Mouse (Mus musculus) urinary bladder, postnatal 14 days (tissue): ENCODE results near the gene Timm29.

ENCODE experiments used
- DNase-seq: peaks from one replicate; pipeline ENCODE4 v3.0.0; 2021; ENCODE audit warnings: low spot score

The Timm29 gene

GRCm38 (mm10) chr9:21592703-21593121 is at the start of gene Timm29, which contains the start of gene Yipf2:
Timm29 (plus strand) TSS chr9:21592722.
Yipf2 (minus strand) TSS chr9:21592828.
- DNase-seq = peak; percentile 89

DNA sequence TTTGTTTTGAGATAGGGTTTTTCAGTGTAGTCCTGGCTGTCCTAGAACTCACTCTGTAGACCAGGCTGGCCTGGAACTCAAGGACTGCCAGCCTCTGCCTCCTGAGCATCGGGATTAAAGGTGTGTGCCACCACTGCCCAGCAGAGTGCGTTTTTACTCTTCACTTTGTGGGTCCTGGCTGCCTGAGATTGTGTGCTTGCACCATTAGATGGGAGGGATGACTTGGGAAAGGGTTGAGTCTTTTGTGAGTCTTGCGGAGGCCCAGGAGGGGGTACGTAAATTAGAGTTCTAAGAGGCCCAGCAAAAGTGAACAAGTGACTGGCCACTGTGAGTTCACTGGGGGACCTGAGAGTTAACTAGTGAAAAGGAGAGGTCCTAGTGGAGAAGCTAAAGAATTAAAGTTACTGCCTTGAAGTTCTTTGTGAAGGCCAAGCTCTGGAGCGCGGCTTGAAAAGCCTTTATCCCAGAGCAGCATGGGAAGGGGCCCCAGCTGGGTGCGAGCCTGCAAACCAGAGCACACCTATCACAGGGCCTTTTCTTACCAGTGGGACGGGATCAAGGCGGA is 47.1 kb upstream of the Timm29 start:
- no peak for DNase-seq

DNA sequence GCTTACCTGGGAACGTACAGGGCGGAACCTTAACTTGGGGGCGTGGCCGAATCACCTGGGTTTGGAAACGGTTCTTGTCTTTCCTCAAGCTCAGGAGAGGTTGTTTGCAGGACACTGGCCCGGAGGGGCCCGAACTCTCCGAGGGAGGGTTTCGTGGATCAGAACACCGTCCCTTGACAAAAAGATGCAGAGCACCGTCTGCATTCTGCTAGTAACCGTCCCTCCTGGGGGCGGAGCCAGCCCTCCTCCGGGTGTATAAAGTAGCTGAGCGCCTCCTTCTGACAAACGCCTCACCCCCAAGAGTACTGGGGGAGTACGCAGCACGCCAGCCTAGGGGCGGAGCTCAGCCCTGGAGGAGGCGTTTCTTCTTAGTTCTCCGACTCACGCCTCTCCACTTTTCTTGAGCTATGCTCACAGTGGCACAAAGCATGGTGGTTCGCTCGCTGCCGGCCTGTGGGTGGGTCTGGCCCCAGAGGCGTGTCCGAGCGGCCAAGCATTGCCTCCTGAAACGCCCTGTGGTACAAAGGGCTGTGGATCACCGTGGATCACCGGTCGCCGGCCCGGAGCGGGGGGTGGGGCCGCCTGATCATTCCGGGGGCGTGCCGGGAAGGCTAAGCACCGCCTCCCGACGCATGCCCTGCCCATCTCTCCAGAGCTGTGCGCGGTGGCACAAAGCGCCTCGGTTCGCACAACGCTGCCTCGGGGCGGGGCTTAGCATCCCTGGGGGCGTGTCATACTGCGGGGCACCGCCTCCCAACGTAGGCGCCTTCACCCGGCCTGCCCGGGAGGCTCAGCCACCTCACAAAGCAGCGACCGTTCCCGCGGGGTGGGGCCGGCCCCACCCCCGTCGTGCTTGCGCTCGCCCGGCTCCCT is 46.4 kb upstream of the Timm29 start:
- peak; percentile 100 for DNase-seq

GRCm38 (mm10) chr9:21546789-21547074 is 45.8 kb upstream of the Timm29 start, which contains the start of gene Carm1:
Carm1 (plus strand) TSS chr9:21546894.
- DNase-seq = peak; percentile 58

- peak; percentile 47 for DNase-seq
These were observed 45.2 kb upstream of the Timm29 start for GRCm38 (mm10) chr9:21547075-21547941.

DNA sequence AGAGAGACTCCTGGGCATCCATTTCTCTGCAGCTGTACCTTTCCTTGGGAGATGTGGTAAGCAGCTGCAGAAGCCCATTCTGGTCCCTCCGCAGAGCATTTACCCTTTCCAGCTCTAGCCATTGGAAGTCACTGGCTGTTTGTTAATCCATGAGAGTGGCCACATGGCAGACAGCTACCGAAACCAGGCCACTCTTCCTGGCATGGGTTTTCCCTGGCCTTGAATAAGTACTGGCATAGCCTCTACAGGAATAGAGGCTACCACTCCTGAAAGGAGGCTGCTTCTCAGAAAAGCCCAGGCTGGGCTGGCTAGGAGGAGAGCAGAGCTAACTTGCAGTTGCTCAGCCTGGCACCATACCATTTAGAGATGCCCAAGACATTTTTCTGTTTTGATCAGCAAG is 41.5 kb upstream of the Timm29 start:
- no peak for DNase-seq

DNA sequence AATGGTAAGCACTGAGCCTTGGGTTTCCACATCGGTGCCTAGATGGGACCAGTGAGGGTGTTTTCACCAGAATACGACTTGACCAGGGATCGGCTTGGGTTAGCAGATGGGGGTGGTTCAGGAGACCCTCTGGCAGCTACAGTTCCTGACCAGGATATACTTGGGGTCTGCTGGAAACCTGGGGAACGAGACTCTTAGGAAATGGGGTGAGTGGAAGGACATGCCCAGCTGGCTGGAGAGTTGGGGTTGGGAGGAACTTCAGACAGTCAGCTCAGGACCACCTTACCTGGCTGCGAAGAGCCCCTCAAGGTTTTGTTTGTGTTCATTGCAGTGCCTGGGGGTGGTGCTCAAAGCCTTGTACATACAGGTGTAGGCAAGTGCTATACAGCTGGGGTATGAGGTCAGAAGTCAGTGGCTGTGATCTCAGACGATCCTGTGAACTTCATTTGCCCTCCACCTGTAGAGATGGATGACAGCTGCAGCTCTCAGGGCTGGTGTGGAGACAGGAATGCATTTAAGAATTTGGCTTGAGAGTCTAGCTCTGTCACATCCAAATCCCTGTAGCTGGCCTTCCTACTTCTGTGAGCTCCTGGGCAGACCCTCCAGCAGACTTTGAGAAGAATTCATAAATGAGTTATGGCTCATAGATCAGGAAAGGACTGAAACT is 38.8 kb upstream of the Timm29 start:
- no peak for DNase-seq

- no peak for DNase-seq
These were observed 37.3 kb upstream of the Timm29 start for GRCm38 (mm10) chr9:21555198-21555742.

DNA sequence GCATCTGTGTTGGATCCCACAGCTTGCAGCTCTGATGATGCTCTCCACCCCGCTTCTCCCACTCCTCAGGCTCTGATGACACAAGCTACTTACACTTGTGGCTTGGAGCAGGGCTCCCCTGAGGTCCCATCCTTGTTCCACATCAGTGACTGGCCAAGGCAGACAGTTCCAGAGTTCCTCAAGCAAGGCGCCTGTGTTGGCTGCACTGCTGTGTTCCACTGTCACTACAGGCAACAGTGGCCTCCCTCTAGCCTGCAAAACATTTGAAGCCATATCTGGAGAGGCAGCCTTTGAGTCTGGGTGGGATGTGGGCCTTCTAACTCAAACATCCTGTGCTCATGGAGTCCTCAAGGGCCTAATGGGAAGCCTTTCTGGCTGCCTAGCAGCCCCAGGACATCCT is 35.5 kb upstream of the Timm29 start:
- no peak for DNase-seq

GRCm38 (mm10) chr9:21557556-21557955 is 35.0 kb upstream of the Timm29 start:
- DNase-seq = no peak

DNA sequence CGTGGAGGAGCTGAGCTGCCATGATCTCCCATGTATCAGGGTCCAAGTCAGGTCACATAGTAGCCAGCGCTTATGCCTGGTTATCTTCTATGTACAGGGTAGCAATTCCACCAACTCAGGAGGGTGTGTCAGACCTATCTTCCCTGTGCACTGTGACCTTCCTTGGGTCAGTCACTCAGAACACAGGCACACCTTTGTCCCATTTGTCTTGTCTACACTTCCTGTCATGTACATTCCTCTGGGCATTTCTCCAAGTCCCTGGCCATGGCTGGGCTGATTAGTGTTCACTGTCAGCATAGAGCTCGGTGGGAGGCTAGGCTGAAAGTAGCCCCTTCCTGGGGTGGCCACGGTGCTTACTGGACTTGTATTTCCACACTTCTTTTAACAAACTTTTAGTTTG is 34.2 kb upstream of the Timm29 start:
- DNase-seq = no peak

DNA sequence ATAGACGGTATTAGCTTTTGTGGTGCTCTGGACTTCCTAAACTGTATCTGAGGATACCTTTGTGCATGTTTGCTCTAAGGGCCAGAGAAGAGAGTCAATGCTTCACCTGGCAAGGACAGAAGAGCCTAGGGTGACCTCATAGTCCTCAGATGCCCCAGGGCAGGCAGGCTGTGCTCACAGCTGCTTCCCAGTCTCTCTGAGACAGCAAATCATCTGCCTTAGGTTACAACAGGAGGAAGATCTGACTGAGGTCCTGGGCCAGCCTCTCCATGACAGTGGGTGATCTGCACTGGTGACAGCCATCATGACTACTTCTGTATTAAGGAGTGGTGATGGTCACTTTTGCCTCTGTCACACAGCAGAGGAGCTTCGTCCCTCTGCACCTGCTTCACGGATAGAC is 33.4 kb upstream of the Timm29 start:
- no peak for DNase-seq

DNA sequence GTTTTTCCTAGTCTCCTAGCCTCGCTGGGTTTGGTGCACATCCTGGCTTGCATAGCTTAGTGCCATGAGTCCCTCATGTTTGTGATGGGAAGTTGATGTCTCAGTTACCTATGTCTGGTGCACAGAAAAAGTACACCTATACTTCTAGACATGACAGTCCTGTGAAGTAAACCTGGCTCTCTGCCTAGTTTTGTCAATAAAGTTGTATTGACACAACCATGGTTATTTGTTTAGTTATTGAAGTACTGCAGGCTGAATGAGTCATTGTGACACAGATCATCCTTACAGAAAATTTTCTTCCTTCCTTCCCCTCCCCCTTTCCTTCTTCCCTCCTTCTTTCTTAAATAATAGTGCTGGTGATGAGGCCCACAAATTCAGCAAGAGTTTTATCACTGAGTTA is 28.1 kb upstream of the Timm29 start:
- no peak for DNase-seq

GRCm38 (mm10) chr9:21565004-21565586 is 27.4 kb upstream of the Timm29 start:
- no peak for DNase-seq

- no peak for DNase-seq
These were observed 26.0 kb upstream of the Timm29 start for GRCm38 (mm10) chr9:21566538-21566937.

GRCm38 (mm10) chr9:21567051-21567450 is 25.5 kb upstream of the Timm29 start:
- no peak for DNase-seq

- no peak for DNase-seq
These were observed 23.8 kb upstream of the Timm29 start for GRCm38 (mm10) chr9:21568657-21569255.

DNA sequence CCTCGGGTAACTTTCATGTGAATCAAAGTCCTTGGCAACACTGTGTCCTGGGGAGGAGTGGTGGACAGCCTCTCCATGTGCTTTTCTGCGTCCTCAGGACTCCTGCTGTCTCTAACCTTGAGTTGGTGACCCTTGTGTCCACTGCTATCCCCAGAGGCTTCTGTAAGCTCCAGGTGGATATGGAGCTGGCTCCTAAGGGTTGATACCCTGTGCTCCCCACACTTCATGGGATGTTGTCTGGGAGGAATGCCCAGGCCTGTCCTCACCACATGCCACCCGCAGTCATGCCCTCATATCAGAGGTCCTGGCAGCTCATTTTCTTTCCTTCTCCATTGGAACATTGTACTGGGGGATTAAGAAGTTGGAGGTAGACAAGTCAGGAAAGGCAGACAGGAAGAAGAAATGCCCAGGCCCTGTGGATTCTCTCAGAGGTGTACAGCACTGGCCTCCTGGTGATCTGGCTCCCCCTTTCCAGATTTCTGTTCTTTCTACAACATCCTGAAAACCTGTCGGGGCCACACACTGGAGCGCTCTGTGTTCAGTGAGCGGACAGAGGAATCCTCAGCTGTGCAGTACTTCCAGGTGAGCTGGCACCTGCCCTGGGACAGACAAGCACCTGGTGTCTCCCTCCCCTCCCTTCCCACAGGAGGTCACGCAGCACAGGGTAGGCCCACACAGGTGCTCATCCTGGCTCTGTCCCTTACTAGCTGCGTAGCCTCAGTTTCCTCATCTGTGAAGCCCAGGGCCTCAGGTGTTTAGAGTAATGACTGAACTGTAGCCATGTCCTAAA is 18.3 kb upstream of the Timm29 start:
- no peak for DNase-seq

DNA sequence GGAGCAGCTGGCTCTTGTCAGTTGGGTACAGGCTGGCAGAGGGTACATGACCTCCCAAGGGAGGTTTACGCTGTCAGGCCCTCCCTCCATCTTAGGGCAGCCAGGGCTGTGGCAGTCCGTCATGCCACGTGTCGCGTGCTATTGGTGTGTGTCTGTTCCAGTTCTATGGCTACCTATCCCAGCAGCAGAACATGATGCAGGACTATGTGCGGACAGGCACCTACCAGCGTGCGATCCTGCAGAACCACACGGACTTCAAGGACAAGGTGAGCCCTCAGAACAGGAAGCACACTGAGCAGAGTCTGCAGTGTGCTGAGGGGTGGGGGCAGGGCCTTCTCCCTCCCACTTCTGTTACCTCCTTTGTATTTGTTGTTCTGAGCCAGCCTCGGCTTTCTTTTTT is 17.3 kb upstream of the Timm29 start:
- DNase-seq = no peak

GRCm38 (mm10) chr9:21576286-21576685 is 16.2 kb upstream of the Timm29 start:
- DNase-seq = no peak
